Mouse (Mus musculus): ENCODE measurements around the gene Fmr1.
A peak's percentile ranks its signal among the peaks of the same experiment; 100 is the strongest.
"Not testable (repeated sequence)": the region's sequence is repeated elsewhere in the genome, so short reads cannot be mapped to it uniquely, and the experiment has no call there.

Gene Fmr1

DNA sequence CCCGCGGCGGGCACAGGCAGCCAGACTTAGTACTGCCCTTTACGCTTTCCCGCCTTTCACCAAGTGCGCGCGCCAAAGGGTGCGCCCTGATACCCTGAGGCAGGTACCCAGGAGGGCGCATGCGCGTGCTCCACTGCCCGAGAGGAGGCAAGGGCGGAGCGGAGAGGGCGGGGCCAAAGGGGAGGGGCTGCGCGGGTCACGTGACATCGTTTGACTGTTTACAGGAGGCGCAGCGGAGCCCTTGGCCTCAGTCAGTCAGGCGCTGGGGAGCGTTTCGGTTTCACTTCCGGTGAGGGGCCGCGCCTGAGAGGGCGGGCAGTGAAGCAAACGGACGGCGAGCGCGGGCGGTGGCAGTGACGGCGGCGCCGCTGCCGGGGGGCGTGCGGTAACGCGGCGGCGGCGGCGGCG lies at the start of gene Fmr1:
Gene Fmr1, plus strand, starts transcription at position 209 of the 408 bp plus-strand sequence.
- peak; percentile 86 for DNase-seq (ENCODE audit: low spot score)

DNA sequence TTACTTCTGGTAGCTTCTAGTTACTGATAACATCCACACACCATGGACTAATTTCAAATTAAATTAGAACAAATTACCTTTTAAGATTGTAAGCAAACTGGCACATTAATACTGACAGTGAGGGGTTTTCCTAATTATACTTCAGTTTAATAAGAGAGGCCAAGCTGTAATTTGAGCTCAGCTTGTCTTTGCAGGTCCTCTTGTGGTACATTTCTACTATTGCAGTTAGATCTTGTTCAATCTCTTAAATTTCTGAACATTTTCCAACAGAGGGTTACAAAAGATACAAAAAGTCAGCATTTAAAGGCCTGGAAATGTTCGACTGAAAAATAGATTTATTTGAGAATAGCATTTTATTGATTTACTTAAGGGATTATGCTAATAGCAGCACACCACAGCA lies 36.7 kb upstream of the Fmr1 start:
- DNase-seq (ENCODE audit: low spot score) = no peak

DNA sequence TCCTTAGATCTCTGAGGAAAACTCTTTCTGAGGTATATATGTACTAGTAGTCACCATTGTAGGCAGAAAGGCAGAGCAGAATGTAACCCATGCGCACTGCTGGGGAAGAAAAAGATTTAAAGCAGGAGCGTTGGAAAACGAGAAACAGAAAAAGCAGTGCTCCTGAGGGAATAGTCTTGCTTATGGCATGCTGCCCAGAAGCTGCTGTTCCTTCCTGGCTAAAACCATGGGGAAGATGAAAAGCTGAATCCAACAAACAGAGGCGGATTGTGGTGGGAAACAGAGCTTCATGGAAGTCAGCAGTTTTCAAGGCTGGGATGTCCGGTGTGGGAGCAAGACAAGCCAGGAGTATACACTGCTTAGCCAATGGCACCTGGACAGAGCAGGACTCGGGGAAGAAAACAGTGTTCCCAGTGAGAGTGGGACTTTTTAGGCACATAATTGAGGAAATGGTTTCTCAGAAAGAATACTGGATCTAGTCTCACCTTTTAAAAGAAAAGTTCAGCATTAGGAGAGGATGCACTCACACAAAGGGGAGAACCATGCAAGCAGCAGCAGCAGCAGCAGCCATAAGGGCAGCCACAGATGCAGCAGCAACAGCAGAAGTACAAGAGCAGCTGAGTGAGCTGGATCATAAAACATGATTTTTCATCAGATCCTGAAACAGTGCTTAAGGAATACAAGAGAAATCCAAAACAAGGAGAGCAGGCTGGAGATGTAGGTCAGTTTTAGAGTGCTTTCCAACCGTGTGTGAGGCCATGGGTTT lies 33.0 kb upstream of the Fmr1 start:
- DNase-seq (ENCODE audit: low spot score) = no peak

DNA sequence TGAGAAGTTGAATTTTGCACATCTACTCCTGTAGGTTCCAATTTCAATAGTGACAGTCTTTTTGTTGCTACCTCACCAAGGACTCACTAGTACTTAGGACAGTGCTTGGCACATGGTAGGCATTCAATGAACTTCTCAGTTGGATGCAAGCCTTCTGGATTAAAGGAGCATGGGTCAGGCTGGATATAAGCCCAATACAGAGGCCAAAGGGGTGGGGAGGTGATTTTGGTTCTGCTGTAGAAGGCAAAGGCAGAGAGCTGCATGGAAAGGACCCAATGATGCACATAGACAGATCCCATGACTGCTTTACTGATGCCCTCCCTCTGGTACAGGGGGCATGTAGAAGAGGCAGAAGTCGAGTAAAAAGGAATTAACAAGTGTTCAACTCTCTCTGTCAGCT lies 833 bp upstream of the Fmr1 start:
- no peak for DNase-seq (ENCODE audit: low spot score)

DNA sequence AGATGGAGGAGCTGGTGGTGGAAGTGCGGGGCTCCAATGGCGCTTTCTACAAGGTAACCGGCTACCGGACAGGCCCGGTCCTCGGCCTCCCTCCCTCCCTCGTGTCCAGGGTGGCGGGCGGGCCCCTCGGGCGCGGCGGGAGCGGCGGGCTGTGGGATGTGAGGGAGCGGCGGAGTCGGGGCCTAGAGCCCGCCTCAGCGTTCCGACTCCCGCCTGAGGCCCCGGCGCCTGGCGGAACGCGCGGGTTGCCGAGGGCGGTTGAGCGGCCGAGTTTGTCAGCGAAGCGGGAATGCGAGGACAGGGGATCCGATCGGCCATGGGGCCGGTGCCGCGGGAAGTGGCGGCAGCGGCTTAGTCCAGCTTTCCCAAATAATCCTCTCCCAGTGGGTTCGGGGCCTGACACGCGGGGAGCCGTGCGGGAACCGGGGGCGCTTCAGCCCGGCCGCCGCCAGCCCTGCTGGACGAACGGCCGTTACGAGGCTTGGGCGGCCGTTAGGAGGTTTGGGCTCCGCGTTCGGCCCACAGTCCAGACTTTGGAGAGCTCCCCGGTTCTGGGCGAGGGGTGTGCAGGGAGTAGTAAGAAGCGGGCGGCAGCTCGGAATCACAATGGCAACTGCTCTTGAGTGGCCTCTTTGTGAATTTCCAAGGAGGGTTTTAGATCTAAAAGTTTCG lies 610 bp downstream of the Fmr1 start:
- DNase-seq (ENCODE audit: low spot score) = no peak

GRCm38 (mm10) chrX:68684706-68685105 lies 6.4 kb downstream of the Fmr1 start:
- no peak for DNase-seq (ENCODE audit: low spot score)

GRCm38 (mm10) chrX:68691936-68692335 lies 13.6 kb downstream of the Fmr1 start:
- not testable (repeated sequence) for DNase-seq (ENCODE audit: low spot score)

DNA sequence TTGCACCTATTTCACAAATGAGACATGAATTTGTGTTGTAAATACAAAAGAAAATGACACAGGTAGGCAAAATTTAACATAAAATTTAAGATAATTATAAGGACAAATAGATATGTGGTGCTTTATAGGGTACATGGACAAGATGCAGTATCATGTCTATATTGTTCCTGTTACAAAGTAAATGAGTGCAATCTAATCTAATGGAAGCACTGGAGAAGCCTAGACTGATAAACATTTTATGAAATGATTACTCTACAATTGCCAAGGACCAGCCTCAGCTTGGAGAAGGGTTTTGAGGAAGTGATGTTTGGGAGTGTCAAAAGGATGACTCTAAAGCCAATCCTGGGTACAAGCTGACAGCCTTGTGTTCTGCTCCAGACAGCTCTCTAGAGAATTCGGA lies 58.6 kb downstream of the Fmr1 start:
- DNase-seq (ENCODE audit: low spot score) = no peak

- no peak for DNase-seq (ENCODE audit: low spot score)
Measured at GRCm38 (mm10) chrX:68740088-68740487, 61.7 kb downstream of the Fmr1 start.

- DNase-seq (ENCODE audit: low spot score) = no peak
Measured at GRCm38 (mm10) chrX:68761606-68762005, 83.3 kb downstream of the Fmr1 start, which contains the start of gene Fmr1nb. Gene Fmr1nb (plus strand): TSS chrX:68761839.

Measured in layer of hippocampus, adult 9-10 months (tissue).